Mouse (Mus musculus) thymus, adult 2 months (tissue): Measurements from ENCODE around the gene Dennd4a. TPM values are rescaled to one million over a fixed set of nuclear protein-coding genes. Genes with fewer than 3 reads are reported as not detected.
A peak's percentile ranks its signal among the peaks of the same experiment; 100 is the strongest.

Source experiments
- DNase-seq: peaks from one replicate; pipeline ENCODE4 v3.0.0; 2021
- H3K27ac ChIP-seq: fragments of 200-500 bp; 2 replicates; pipeline ENCODE4 v1.5.1; 2012; ENCODE audit warnings: low read length, control low read depth; ENCODE audit not compliant: control insufficient read depth, insufficient read depth
- H3K27me3 ChIP-seq: fragments of 200-500 bp; 2 replicates; pipeline ENCODE4 v1.6.1; 2012; ENCODE audit warnings: mild to moderate bottlenecking, low read length, moderate library complexity, mixed read lengths; ENCODE audit not compliant: control insufficient read depth, insufficient read depth
- H3K36me3 ChIP-seq: fragments of 200-500 bp; 2 replicates; pipeline ENCODE4 v1.6.1; 2012; ENCODE audit warnings: mild to moderate bottlenecking, low read length, moderate library complexity; ENCODE audit not compliant: control insufficient read depth, insufficient read depth
- H3K4me1 ChIP-seq: fragments of 200-500 bp; replicated peaks from 2 replicates; pipeline ENCODE4 v1.6.1; 2012; ENCODE audit warnings: low read length; ENCODE audit not compliant: control insufficient read depth, insufficient read depth
- H3K4me3 ChIP-seq: fragments of 200-500 bp; 2 replicates; pipeline ENCODE4 v1.5.1; 2012; ENCODE audit warnings: mild to moderate bottlenecking, low read length, control low read depth, moderate library complexity; ENCODE audit not compliant: control insufficient read depth, insufficient read depth
- CTCF ChIP-seq: fragments of 200-500 bp; IDR thresholded peaks from 2 replicates; pipeline ENCODE4 v1.5.1; 2012; ENCODE audit warnings: mild to moderate bottlenecking, control low read depth, low read length, moderate library complexity, borderline replicate concordance; ENCODE audit not compliant: control insufficient read depth, poor library complexity, insufficient read depth; ENCODE audit errors: extremely low read depth
- POLR2A ChIP-seq: fragments of 200-500 bp; IDR thresholded peaks from 2 replicates; pipeline ENCODE4 v1.6.1; 2012; ENCODE audit warnings: mild to moderate bottlenecking, low read length, control low read depth, moderate library complexity; ENCODE audit not compliant: control insufficient read depth, poor library complexity, insufficient read depth; ENCODE audit errors: extremely low read depth
- WGBS: fragments of 180-500 bp; shearing (Covaris S2); methylation state at CpG from one replicate; pipeline ENCODE4 v1.1.7; 2018; 5-methylcytosine and 5-hydroxymethylcytosine counted together
- polyA plus RNA-seq: library from polyadenylated mRNA; depleted of rRNA; stranded (reverse); fragments of >200 nt; gene quantifications from 2 replicates; pipeline ENCODE4 v1.2.3, GENCODE M21; 2012; rRNA removed

The Dennd4a gene
- polyA plus RNA-seq, 1 experiment, result 12.3 TPM

DNA sequence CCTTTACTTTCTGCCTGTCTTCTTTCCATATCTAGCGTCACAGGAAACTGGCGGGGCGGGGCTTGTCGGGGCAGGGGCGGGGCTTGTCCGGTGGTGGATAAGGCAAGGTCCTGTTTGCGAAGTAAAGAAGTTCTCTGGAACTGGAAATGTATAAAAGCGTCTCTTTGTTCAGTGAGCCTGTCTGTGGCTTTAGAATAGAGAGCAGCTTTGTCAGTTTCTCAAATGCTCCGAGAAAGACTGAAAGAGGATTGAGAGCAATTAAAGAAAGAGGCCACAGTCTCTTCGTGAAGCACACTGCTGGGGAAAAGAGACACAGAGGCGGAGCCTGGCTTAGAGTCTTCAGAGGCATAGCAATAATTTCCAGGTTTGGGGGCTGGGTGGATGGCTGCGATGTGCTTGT lies 145.2 kb downstream of the Dennd4a start:
- 16% methylated on average over 12 of the region's 12 CpGs for WGBS
- no peaks in the 10 kb centered on the region for H3K36me3 ChIP-seq
- peaks cover 3% of the 10 kb centered on the region; the same call in 1 of the 2 replicates for H3K4me1 ChIP-seq
- no peak overlapping the region for H3K4me3 ChIP-seq
- H3K27me3 ChIP-seq, result no peaks in the 10 kb centered on the region
- no peak overlapping the region for H3K27ac ChIP-seq
- DNase-seq, result peak; percentile 35
- TF ChIP-seq CTCF, result no peak
- TF ChIP-seq POLR2A, result no peak

DNA sequence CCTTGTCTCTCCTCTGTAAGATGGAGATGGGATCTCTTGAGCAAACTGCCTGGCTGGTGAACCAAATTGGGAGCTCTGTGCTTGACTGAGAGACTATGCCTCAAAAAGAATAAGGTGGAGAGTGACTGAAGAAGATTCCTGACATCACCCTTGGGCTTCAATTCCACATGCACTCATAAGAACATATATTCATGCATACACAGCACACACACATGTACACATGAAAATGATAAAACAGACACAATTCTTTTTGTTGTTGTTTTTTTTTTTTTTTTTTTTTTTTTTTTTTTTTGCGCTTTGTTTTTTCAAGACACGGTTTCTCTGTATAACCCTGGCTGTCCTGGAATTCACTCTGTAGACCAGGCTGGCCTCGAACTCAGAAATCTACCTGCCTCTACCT lies 146.1 kb downstream of the Dennd4a start:
- Histone ChIP-seq H3K4me3 (no peak overlapping the region), H3K27me3 (no peaks in the 10 kb centered on the region), H3K4me1 (peaks cover 6% of the 10 kb centered on the region), H3K27ac (no peak overlapping the region), H3K36me3 (no peaks in the 10 kb centered on the region)
- 89% methylated on average over 3 of the region's 3 CpGs for WGBS
- TF ChIP-seq CTCF, result no peak
- no peak for TF ChIP-seq POLR2A
- DNase-seq, result no peak

DNA sequence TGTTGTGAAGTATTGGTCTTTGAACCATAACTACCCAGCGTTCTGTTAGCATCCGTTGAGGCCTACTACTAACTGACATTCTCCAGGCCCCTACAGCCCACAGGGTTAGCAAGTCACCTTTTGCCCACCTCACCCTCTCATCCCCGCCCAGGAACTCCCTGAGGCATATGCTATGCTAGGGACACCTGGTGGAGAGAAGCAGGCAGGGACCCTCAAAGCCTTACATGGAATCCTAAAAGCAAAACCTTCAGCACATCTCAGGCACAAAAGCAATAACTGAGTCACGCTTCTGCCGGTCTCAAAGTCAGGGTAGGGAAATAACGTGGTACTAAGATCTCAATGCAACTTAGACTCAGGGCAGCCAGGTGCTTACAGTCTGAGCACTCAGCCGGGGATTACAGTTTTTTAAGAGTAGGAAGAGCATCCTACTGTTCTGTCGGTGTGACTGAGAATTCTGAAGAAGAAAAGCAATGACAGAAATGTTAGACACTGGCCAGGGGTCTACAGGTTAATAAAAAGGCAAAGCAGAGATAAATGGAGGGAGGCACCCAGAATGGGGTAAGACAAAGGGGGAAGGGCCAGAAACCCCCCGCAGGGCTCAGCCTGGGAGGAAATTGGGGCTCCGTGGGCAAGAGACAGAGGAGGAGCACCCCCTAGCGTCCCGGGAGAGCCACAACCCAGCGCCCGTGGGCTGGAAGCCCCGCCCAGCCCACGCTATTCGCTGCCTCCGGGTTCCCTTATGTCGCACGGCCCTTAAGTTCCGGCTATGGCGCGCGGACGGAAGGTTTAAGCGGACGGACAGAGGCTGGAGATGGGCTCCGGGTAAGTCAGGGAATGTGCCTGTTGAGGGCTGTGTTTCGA lies 149.2 kb downstream of the Dennd4a start, which contains the start of gene Ints14:
Ints14 (plus strand) TSS at position 789 of the 861 bp plus-strand sequence.
- peaks cover 6% of the 10 kb centered on the region for H3K4me1 ChIP-seq
- WGBS, result 13% methylated on average over 29 of the region's 29 CpGs
- TF ChIP-seq POLR2A (peak; percentile 72; the same call in 1 of the 2 replicates), CTCF (peak; percentile 91)
- H3K27me3 ChIP-seq, result no peaks in the 10 kb centered on the region
- H3K27ac ChIP-seq, result peak within 1 kb of the TSS; percentile 19; the same call in 1 of the 2 replicates
- peaks cover 9% of the 10 kb centered on the region for H3K36me3 ChIP-seq
- peak within 1 kb of the TSS; percentile 79 for H3K4me3 ChIP-seq
- peak; percentile 97 for DNase-seq

DNA sequence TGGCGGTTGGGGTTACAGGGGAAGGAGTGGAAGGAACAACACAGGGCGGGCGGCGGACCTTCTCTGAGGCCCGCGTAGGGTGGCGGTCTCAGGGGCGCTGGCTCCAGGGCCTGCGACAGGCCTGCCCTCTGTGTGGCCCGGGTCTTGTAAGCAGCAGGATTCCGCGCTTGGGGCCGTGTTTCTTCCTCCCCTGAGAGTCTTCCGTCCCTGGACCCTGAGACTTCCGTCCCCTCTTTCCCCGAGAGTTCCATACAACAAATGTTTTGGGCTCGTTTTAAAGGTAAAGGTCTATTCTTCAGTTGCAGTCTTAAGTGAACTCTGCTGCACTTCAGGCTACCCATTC lies 149.8 kb downstream of the Dennd4a start:
- TF ChIP-seq POLR2A (no peak), CTCF (no peak)
- H3K4me3 ChIP-seq, result peak overlapping the region; percentile 79
- H3K27me3 ChIP-seq, result no peaks in the 10 kb centered on the region
- H3K27ac ChIP-seq, result peak overlapping the region; percentile 19; the same call in 1 of the 2 replicates
- WGBS, result under 1% methylated on average over 17 of the region's 17 CpGs
- H3K36me3 ChIP-seq, result peaks cover 15% of the 10 kb centered on the region
- H3K4me1 ChIP-seq, result peaks cover 6% of the 10 kb centered on the region
- no peak for DNase-seq

Other genes with a start within 250 kb of the Dennd4a start
- gene Rab11a, start 73.6 kb upstream of the Dennd4a start, polyA plus RNA-seq, result 50.1 and 60.1 TPM in 2 replicates
- gene Slc24a1, start 140.3 kb downstream of the Dennd4a start, polyA plus RNA-seq, result 0.05 TPM in 1 of 2 replicates, not detected in the other
- gene Ints14, start 149.6 kb downstream of the Dennd4a start, polyA plus RNA-seq, result 24.0 and 28.3 TPM in 2 replicates
- 32.5 and 35.3 TPM in 2 replicates for gene Hacd3, start 210.4 kb downstream of the Dennd4a start, polyA plus RNA-seq
- 73.8 and 77.6 TPM in 2 replicates for gene Dpp8, start 221.1 kb downstream of the Dennd4a start, polyA plus RNA-seq